Mouse (Mus musculus) stomach, postnatal 0 days (tissue): Measurements from ENCODE around the gene Dph7. TPM values are rescaled to one million over a fixed set of nuclear protein-coding genes. Genes with fewer than 3 reads are reported as not detected.
"Not testable (repeated sequence)": the region's sequence is repeated elsewhere in the genome, so short reads cannot be mapped to it uniquely, and the experiment has no call there.

Experiments
- ATAC-seq: fragments of 200-750 bp; cut with Nextera tagmentation; 2 replicates; pipeline ENCODE4 v1.8.0; 2017; ENCODE audit not compliant: low FRiP score, low TSS enrichment
- DNase-seq: peaks from one replicate; pipeline ENCODE4 v3.0.0-alpha.2; 2016; ENCODE audit warnings: low spot score
- H3K27ac ChIP-seq: fragments of 300-500 bp; sonication (generic); replicated peaks from 2 replicates; pipeline ENCODE4 v1.5.1; 2014; ENCODE audit warnings: mild to moderate bottlenecking, control low read depth
- H3K27me3 ChIP-seq: fragments of 300-500 bp; sonication (generic); 2 replicates; pipeline ENCODE4 v1.6.1; 2014; ENCODE audit warnings: low read length; ENCODE audit not compliant: control insufficient read depth, insufficient read depth
- H3K36me3 ChIP-seq: fragments of 300-500 bp; sonication (generic); 2 replicates; pipeline ENCODE4 v1.6.1; 2014; ENCODE audit warnings: low read length, mixed read lengths; ENCODE audit not compliant: control insufficient read depth, insufficient read depth
- H3K4me1 ChIP-seq: fragments of 300-500 bp; sonication (generic); replicated peaks from 2 replicates; pipeline ENCODE4 v1.6.1; 2014; ENCODE audit warnings: antibody characterized with exemption; ENCODE audit not compliant: control insufficient read depth, insufficient read depth
- H3K4me2 ChIP-seq: fragments of 300-500 bp; sonication (generic); replicated peaks from 2 replicates; pipeline ENCODE4 v1.6.1; 2014; ENCODE audit warnings: low read depth, mild to moderate bottlenecking, control low read depth, moderate library complexity
- H3K4me3 ChIP-seq: fragments of 300-500 bp; sonication (generic); 2 replicates; pipeline ENCODE4 v1.5.1; 2014; ENCODE audit warnings: low read depth, low read length, control low read depth
- H3K9ac ChIP-seq: fragments of 300-500 bp; sonication (generic); 2 replicates; pipeline ENCODE4 v1.6.1; 2014; ENCODE audit warnings: mild to moderate bottlenecking, low read length, control low read depth, mixed read lengths
- H3K9me3 ChIP-seq: fragments of 300-500 bp; sonication (generic); 2 replicates; pipeline ENCODE4 v1.6.1; 2016; ENCODE audit warnings: low read length; ENCODE audit not compliant: control insufficient read depth
- CTCF ChIP-seq: IDR thresholded peaks from 2 replicates; pipeline ENCODE4 v1.5.1; 2016; ENCODE audit warnings: antibody characterized with exemption, low read depth, mild to moderate bottlenecking, moderate library complexity
- EP300 ChIP-seq: optimal IDR thresholded peaks from 2 replicates; pipeline ENCODE3; 2016; ENCODE audit warnings: antibody characterized with exemption
- WGBS: fragments of 180-500 bp; shearing (Covaris S2); extraction: QIAGEN DNeasy Blood & Tissue Kit; methylation state at CpG from one replicate; pipeline ENCODE4 v1.1.7; 2014; 5-methylcytosine and 5-hydroxymethylcytosine counted together
- polyA plus RNA-seq: library from polyadenylated mRNA; unstranded; fragments of >200 nt; fragmentation: Nextera tagmentation; extraction: Ambion mirVana; gene quantifications from 2 replicates; pipeline ENCODE4 v1.2.1, GENCODE M21; 2015

Dph7 gene
- polyA plus RNA-seq, 1 experiment from 2014 or later: 12.1 TPM

- Histone ChIP-seq H3K4me3 (no peak overlapping the region), H3K9ac (no peak overlapping the region), H3K36me3 (peaks cover 3% of the 10 kb centered on the region), H3K9me3 (no peaks in the 10 kb centered on the region), H3K27ac (peak overlapping the region; percentile 79; the same call in 1 of the 2 replicates), H3K4me1 (no peaks in the 10 kb centered on the region), H3K27me3 (no peaks in the 10 kb centered on the region), H3K4me2 (no peak overlapping the region)
- no peak for TF ChIP-seq EP300
- TF ChIP-seq CTCF: no peak
- DNase-seq: no peak
- WGBS: 78% methylated on average over 5 of the region's 5 CpGs
- ATAC-seq: no peak
Observed at GRCm38 (mm10) chr2:24929593-24929992, 32.6 kb upstream of the Dph7 start.

- 2% methylated on average over 16 of the region's 19 CpGs for WGBS
- no peaks in the 10 kb centered on the region for H3K36me3 ChIP-seq
- DNase-seq: peak; percentile 79
Observed at GRCm38 (mm10) chr2:24934441-24934963, 27.7 kb upstream of the Dph7 start.

GRCm38 (mm10) chr2:24935057-24935796 is 27.0 kb upstream of the Dph7 start, which contains the start of gene Arrdc1:
TSS of gene Arrdc1 (minus strand) at chr2:24935252.
- Histone ChIP-seq H3K9me3 (no peaks in the 10 kb centered on the region), H3K4me2 (peak within 1 kb of the TSS; percentile 86), H3K27ac (peak within 1 kb of the TSS; percentile 97), H3K4me1 (no peaks in the 10 kb centered on the region), H3K36me3 (no peaks in the 10 kb centered on the region), H3K4me3 (peak within 1 kb of the TSS; percentile 69), H3K9ac (peak within 1 kb of the TSS; percentile 81), H3K27me3 (no peaks in the 10 kb centered on the region)
- TF ChIP-seq EP300 (no peak), CTCF (peak; percentile 76)
- DNase-seq (peak; percentile 98), ATAC-seq (peak; percentile 95)
- under 1% methylated on average over 45 of the region's 49 CpGs for WGBS

More at GRCm38 (mm10) chr2:24934441-24934963, 27.7 kb upstream of the Dph7 start:
- H3K27me3 ChIP-seq: no peaks in the 10 kb centered on the region
- H3K9me3 ChIP-seq: no peaks in the 10 kb centered on the region
- ATAC-seq: peak; percentile 75
- peak overlapping the region; percentile 81 for H3K9ac ChIP-seq
- H3K4me3 ChIP-seq: peak overlapping the region; percentile 69
- no peaks in the 10 kb centered on the region for H3K4me1 ChIP-seq
- peak overlapping the region; percentile 86 for H3K4me2 ChIP-seq
- peak overlapping the region; percentile 97 for H3K27ac ChIP-seq
- no peak for TF ChIP-seq CTCF
- TF ChIP-seq EP300: no peak

DNA sequence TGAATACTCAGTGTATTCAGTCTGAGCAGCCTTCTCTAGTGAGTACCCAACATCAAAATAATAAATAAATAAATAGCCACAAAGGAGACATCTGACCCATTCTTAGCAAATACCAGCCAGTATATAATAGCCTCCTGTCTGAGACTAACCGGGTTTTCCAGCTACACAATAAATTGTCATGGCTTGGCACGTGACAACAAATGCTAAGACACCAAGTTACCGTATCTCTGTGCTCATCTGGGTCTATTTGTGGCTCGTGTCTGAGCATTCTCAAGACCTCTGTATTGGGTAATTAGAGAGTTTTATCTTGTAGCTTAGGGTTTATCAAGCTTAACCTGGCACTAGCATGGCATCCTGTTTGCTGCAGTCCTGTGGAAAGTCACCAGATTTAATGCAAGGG is 20.1 kb upstream of the Dph7 start:
- no peaks in the 10 kb centered on the region for H3K27me3 ChIP-seq
- H3K9me3 ChIP-seq: no peaks in the 10 kb centered on the region
- H3K4me2 ChIP-seq: no peak overlapping the region
- H3K9ac ChIP-seq: no peak overlapping the region
- DNase-seq (no peak), ATAC-seq (no peak)
- H3K4me3 ChIP-seq: no peak overlapping the region
- H3K4me1 ChIP-seq: no peaks in the 10 kb centered on the region
- WGBS: 72% methylated on average over 4 of the region's 4 CpGs
- H3K27ac ChIP-seq: no peak overlapping the region
- no peaks in the 10 kb centered on the region for H3K36me3 ChIP-seq
- TF ChIP-seq CTCF: no peak
- TF ChIP-seq EP300: no peak

DNA sequence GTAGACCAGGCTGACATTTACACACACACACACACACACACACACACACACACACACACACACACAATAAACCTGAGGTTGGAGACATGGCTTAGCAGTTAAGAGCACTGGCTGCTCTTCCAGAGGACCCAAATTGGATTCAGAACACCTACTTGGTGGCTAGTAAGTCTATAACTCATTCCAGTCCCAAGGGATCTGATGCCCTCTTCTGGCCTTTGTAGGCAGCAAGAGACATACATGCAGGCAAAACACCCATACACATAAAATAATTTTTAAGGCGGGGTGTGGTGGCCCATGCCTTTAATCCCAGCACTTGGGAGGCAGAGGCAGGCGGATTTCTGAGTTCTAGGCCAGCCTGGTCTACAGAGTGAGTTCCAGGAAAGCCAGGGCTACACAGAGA is 17.9 kb upstream of the Dph7 start:
- not testable (repeated sequence) for H3K27me3 ChIP-seq, H3K36me3 ChIP-seq, H3K9ac ChIP-seq, H3K4me2 ChIP-seq, H3K4me3 ChIP-seq, H3K27ac ChIP-seq, ATAC-seq, H3K9me3 ChIP-seq, H3K4me1 ChIP-seq
- DNase-seq: peak; percentile 43
- peak; percentile 74 for TF ChIP-seq CTCF
- WGBS: 34% methylated on average over 2 of the region's 2 CpGs
